Mouse (Mus musculus) splenic B cell, adult 2 months (primary cell): ENCODE data around the gene Gpr146.
A peak's percentile ranks its signal among the peaks of the same experiment; 100 is the strongest.

ENCODE experiments used
- DNase-seq: peaks from one replicate; pipeline ENCODE4 v3.0.0-alpha.2; 2011; ENCODE audit warnings: low read depth, low spot score
- H3K27me3 ChIP-seq: 2 replicates; pipeline ENCODE4 v1.6.1; 2012; ENCODE audit warnings: mild to moderate bottlenecking, low read length, moderate library complexity, mixed read lengths; ENCODE audit not compliant: control insufficient read depth, poor library complexity, insufficient read depth, severe bottlenecking
- H3K36me3 ChIP-seq: 2 replicates; pipeline ENCODE4 v1.6.1; 2012; ENCODE audit warnings: mild to moderate bottlenecking, low read length, moderate library complexity, mixed read lengths; ENCODE audit not compliant: control insufficient read depth, poor library complexity, insufficient read depth, severe bottlenecking

Gpr146 gene

DNA sequence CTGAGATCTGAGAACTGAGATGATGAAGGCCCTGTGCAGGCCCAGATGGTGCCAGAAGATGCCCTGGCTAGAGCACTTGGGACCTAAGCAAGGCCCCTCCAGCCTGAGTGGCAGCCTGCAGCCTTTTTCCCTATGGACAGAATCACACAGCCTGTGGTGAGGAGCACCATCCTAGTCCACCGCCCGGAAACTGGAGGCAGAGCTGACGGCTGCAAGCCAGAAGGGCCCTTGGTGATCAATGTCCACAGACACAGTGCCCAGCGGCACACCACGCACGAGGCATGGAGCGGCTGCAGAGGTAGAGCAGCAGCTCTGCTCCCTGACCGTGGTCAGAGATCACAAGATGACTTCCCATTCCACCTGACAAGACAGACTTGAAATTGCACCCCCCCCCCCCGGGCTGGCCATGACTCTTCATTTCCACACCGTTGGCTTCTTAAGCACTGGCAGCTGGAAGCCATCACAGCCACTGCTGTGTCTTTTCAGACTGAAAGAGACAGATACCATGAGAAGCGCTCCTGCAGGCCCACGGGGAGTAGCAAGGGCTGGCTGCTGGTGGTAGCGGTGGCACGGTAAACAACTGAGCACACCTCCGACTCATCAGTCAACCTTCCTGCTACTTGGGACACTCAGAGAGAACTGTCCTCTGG lies 34.3 kb downstream of the Gpr146 start:
- no peak for DNase-seq
- H3K36me3 ChIP-seq: no peaks in the 10 kb centered on the region
- no peaks in the 10 kb centered on the region for H3K27me3 ChIP-seq

DNA sequence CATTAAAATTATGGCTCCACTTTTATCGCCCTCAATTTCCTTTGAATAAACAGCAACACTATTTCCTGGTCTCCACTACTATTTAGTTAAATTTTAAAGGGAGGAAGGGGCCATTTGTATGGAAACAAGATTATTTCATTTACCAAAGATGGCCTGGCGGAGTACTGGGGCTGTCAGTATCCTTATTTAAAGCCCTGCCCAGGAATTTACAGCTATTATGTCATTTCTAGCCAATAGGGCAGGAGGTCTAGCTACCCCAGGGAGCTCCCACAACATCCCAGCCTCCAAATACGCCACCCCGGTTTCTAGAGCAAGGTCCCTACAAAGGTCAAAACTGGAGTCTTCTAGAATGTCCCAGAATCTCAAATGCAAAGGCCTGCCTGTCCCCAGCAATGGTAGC lies 36.0 kb downstream of the Gpr146 start:
- no peaks in the 10 kb centered on the region for H3K36me3 ChIP-seq
- H3K27me3 ChIP-seq: no peaks in the 10 kb centered on the region
- no peak for DNase-seq

DNA sequence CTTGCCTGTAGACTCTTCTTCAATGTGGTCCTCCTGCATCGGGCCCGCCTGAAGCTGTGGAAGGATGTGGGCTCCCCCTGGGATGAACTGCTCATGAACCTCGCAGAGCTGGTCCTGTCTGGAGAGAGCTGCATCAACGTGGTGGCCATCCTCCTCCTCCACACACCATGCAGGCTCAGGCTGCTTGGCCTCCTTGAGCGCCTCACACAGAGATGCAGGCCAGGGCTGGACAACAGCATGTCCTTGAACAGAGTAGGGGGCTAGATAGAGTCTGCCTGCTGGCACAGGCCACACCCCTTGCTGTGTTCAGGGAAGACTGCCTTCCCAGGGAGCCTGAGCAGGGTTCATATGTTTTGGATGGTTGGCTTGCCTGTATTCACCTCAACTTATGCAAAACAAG lies 37.5 kb downstream of the Gpr146 start:
- Histone ChIP-seq H3K27me3 (no peaks in the 10 kb centered on the region), H3K36me3 (no peaks in the 10 kb centered on the region)
- no peak for DNase-seq

DNA sequence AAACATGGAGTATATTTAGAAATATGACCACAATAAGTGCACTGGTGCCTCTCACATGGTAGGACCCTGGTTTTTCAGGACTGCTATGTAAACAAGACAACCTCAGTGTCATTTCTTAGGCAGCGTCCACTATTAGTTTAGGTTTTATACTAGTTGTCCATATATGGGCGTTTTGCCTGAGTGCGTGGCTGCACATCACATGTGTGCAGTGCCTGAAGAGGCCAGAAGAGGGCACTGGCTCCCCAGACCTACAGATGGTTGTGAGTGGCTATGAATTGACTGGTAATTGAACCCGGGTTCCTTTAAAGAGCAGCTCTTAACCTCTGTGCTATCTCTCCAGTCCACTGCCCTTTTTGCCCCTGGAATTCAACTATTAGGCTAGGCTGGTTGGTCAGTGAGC lies 39.4 kb downstream of the Gpr146 start:
- peak; percentile 15 for DNase-seq
- no peaks in the 10 kb centered on the region for H3K36me3 ChIP-seq
- no peaks in the 10 kb centered on the region for H3K27me3 ChIP-seq

DNA sequence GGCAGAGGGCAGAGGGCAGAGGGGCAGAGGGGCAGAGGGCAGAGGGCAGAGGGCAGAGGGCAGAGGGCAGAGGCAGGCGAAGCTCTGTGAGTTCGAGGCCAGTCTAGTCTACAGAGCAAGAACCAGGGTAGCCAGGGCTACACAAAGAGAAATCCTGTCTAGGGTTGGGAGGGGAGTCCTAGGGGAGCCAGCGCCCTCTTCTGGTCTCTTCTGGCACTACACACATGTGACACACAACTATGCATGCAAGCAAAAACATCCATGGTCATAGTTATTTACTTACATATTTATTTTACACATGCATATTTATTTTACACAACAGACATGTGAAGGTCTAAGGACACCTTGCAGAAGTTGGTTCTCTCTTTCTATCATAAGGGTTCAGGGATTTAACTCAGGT lies 40.0 kb downstream of the Gpr146 start:
- Histone ChIP-seq H3K36me3 (no peaks in the 10 kb centered on the region), H3K27me3 (no peaks in the 10 kb centered on the region)
- DNase-seq: peak; percentile 13

DNA sequence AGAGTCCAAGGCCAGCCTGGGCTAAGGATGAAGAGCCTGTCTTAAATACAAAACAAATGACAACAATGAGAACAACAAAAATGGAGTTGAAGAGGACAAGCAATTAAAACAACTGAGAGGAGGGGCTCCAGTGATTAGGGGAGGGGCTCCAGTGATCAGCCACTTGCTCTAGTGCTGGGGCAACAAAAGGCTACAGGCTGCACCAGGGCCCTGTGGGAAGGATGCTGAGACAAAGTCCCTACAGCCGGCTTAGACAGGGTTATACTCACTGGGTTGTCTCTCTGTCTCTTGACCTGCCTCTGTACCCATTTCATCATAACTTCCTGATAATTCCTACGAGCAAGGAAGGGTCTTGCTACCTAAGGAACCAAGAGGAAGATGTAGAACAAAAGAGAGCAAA lies 40.6 kb downstream of the Gpr146 start:
- Histone ChIP-seq H3K36me3 (no peaks in the 10 kb centered on the region), H3K27me3 (no peaks in the 10 kb centered on the region)
- no peak for DNase-seq

DNA sequence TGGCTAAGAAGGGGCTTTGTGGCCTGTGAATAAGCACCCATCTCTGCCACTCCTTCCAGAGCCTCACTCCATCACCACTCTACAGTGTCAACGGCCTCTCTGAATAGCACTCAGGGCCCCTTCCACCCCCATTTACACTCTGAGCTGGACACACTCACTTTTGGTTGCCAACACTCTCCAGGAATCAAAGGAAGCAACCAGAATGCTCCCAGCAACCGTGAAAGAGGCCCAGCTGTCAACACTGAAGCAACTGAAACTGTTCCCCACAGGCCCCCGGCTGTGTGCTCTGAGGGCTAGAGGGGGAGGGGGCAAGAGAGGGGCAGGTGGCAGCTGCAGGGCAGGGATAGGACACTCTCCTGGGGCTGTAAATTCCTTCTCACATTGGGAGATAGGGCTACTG lies 41.1 kb downstream of the Gpr146 start:
- H3K36me3 ChIP-seq: no peaks in the 10 kb centered on the region

DNA sequence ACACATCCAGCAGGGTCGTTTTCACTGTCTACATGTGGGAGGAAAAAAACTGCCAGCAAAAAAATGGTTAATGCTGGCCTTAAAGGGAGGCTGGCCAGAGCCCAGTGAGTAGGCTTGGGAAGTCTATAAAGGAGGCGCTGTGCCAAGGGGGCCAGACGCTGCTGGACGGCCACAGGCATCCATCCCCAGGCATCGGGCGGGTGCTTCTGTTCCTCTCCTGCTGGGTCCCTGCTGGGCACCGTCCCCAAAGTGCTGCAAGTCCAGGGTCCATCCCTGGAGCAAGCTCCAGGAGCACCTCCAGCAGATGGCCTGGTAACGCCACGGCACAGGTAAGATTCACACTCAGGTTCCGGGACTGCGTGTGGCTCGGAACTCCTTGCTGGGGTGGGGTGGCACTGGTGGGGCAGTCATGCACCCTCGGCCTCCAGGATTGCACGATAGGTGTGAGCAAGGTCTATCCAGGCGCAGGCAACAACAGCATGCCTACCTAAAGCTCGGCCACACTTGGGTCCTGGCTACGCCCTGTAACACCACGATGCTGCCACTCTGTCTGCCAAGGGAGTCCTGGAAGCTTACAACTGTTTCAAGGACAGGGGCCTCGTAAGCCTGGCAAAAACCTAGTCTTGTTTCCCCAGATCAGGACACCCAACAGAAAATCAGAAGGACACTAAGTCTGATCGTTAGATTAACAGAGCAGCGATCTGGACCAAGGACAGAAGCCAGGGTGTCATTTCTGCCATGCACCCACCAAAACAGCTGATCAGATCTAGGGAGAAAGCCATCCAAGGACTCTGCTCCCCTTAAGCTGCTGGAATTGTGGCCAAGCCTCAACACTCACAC lies 45.7 kb downstream of the Gpr146 start, which contains the start of gene Gper1:
Gene Gper1, plus strand, starts transcription at position 126 of the 840 bp plus-strand sequence.
- H3K27me3 ChIP-seq: no peaks in the 10 kb centered on the region
- H3K36me3 ChIP-seq: no peaks in the 10 kb centered on the region
- no peak for DNase-seq

More for the DNA sequence above, 41.1 kb downstream of the Gpr146 start:
- no peaks in the 10 kb centered on the region for H3K27me3 ChIP-seq
- no peak for DNase-seq

DNA sequence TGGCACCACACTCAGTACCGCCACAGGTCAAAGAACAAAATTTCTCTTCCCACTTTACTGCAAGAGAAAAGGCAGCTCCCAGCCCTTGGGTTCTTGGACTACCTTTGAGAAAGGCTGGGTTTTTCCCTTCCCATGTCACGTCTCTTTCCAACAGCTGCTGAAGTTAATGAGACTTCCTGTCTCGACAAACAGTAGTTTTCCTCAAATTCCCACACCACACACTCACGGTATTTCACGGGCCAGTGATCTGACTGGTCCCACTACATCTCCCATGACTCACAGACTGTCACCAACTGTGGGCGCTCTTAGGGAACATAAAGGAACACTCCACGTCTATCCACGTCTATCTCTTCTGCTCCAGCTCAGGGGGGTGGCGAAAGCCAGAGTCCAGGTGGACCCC lies 47.7 kb downstream of the Gpr146 start:
- H3K27me3 ChIP-seq: no peaks in the 10 kb centered on the region
- no peaks in the 10 kb centered on the region for H3K36me3 ChIP-seq
- no peak for DNase-seq

DNA sequence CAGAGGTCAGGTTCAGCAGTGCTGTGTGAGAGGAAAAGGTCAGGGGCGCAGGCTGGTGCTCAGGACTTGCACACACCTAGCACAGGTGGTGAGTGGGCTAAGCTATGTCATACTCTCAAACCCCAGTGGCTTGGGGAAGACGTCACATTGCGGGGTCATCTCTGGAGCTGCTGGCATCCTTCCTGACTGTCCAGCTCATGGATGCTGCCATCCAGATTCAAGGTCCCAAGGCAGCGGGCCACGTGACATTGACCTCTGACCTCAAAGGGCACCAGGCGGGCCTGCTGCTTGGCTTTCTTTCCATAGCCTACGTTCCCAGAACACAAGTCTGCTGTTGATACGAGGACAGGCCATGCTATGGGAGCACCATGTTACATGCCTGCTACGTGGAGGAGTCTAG lies 49.5 kb downstream of the Gpr146 start:
- no peak for DNase-seq

DNA sequence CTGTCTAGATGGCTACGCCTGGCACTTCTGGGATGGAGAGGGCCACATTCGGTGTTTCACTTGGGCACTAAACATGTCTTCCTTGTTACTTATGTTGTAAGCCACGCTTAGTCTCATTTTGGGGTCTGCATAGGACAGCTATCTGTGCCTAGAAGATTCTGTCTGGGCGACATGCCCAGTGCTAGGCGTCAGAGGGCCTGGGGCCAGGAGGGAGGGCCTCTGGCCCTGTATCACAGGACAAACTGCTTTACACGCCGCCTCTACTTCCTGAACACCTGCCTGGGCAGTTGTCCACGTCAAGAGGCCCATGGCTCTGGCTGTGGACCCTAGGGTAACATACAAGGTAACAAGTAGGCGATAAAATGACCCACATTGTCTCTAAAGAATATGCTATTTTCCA lies 50.5 kb downstream of the Gpr146 start:
- Histone ChIP-seq H3K36me3 (no peaks in the 10 kb centered on the region), H3K27me3 (no peaks in the 10 kb centered on the region)
- no peak for DNase-seq

More for the DNA sequence above, 49.5 kb downstream of the Gpr146 start:
- Histone ChIP-seq H3K27me3 (no peaks in the 10 kb centered on the region), H3K36me3 (no peaks in the 10 kb centered on the region)

DNA sequence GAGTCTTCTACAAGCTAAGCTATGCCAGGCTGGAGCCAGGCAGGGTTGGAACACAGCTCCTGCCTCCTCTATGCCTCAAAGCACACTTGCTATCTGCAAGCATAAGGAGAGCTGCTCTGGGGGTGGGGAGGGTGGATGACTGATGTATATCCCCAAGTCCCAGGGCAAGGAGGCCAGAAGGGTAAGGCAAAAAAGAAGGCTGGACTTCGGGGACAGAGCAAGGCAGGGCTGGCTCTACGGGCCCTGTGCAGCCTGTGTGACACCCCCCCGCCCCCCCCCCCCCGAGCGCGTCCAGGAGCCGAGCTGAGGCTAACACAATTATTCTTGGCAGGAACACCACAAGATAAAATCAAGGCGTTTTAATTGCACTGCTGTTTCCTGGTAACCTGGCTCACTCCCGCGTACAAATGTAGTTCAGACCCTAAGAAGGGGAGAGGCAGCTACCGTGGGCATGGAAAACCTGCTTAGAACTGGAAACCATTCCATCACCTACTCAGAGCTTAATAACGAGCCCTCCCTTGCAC lies 52.4 kb downstream of the Gpr146 start:
- Histone ChIP-seq H3K36me3 (no peaks in the 10 kb centered on the region), H3K27me3 (no peaks in the 10 kb centered on the region)
- DNase-seq: no peak

DNA sequence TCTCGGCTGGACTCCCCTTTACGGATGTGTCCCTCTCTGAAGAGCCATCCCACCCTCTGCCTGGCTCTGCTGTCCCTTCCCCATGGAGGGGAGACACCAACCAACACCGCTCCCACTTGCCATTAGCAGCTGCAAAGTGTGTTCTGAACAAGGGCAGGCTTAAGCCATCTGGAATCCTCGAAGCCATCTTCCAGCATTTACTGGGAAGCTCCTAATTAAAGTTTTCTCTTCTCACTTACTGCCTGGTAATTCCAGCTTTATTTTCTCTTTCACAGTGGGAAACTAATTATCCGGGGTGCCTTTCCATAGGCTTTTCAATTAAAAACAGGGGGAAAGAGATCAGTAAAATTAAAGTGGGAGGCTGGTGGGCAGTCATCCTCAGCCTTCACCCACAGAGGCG lies 54.8 kb downstream of the Gpr146 start:
- no peaks in the 10 kb centered on the region for H3K27me3 ChIP-seq
- H3K36me3 ChIP-seq: no peaks in the 10 kb centered on the region
- DNase-seq: no peak

DNA sequence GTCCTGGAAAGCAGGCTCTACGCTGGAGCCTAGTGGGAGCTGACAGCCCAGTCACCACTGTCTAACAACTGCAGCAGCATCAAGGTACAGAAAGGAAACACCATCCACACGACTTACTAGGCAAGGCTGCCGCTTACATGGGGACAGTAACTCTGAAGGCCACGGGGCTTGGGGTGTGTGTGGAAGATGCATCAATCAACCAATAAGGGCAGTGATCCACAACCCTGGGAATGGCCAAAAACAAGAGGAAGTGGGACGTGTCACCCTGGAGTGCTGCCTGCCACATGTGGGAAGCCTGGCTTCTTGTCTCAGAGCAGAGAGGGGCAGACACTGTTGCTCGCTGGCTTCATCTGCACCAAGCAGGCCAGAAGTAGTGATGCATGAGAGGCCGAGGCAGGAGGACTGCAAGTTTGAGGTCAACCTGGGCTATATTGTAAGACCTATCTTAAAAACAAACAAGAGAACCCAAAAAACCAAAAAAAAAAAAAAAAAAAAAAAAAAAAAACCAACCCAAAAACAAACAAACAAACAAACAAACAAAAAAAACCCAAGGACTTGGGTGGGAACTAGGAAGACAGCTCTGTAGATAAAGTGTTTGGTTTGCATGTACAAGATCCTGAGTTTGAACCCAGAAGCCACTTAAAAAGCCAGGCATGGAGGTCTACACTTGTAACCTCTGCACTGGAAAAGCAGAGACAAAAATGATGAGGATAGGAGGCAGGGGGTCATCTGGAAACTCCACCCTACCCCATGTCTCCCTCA lies 55.4 kb downstream of the Gpr146 start:
- Histone ChIP-seq H3K36me3 (no peaks in the 10 kb centered on the region), H3K27me3 (no peaks in the 10 kb centered on the region)
- DNase-seq: no peak
